Mouse (Mus musculus) limb, embryonic 10.5 days (tissue): ENCODE results near the gene Rfesd. TPM values are rescaled to one million over a fixed set of nuclear protein-coding genes. Genes with fewer than 3 reads are reported as not detected.

ENCODE experiments used
- DNase-seq: peaks from one replicate; pipeline ENCODE4 v3.0.0-alpha.2; 2017; ENCODE audit warnings: low spot score
- H3K27ac ChIP-seq: fragments of 300-500 bp; sonication (generic); 2 replicates; pipeline ENCODE4 v1.5.1; 2016; ENCODE audit warnings: mild to moderate bottlenecking
- H3K27me3 ChIP-seq: fragments of 300-500 bp; sonication (generic); 2 replicates; pipeline ENCODE4 v1.6.1; 2016; ENCODE audit warnings: low read depth, mild to moderate bottlenecking; ENCODE audit not compliant: poor library complexity, severe bottlenecking
- H3K36me3 ChIP-seq: fragments of 300-500 bp; sonication (generic); 2 replicates; pipeline ENCODE4 v1.6.1; 2016; ENCODE audit warnings: mild to moderate bottlenecking, moderate library complexity
- H3K4me1 ChIP-seq: fragments of 300-500 bp; sonication (generic); 2 replicates; pipeline ENCODE4 v1.6.1; 2016
- H3K4me3 ChIP-seq: fragments of 300-500 bp; sonication (generic); 2 replicates; pipeline ENCODE4 v1.5.1; 2016; ENCODE audit warnings: mild to moderate bottlenecking, moderate library complexity
- H3K9me3 ChIP-seq: fragments of 300-500 bp; sonication (generic); replicated peaks from 2 replicates; pipeline ENCODE4 v1.6.1; 2016; ENCODE audit warnings: mild to moderate bottlenecking
- WGBS: fragments of 180-500 bp; shearing (Covaris S2); methylation state at CpG from one replicate; pipeline ENCODE4 v1.1.7; 2016; 5-methylcytosine and 5-hydroxymethylcytosine counted together
- polyA plus RNA-seq: library from polyadenylated mRNA; unstranded; fragments of >200 nt; fragmentation: Nextera tagmentation; extraction: Ambion mirVana; gene quantifications from 2 replicates; pipeline ENCODE4 v1.2.1, GENCODE M21; 2016

The Rfesd gene
- polyA plus RNA-seq, 1 experiment from 2014 or later, result 25.7 TPM

DNA sequence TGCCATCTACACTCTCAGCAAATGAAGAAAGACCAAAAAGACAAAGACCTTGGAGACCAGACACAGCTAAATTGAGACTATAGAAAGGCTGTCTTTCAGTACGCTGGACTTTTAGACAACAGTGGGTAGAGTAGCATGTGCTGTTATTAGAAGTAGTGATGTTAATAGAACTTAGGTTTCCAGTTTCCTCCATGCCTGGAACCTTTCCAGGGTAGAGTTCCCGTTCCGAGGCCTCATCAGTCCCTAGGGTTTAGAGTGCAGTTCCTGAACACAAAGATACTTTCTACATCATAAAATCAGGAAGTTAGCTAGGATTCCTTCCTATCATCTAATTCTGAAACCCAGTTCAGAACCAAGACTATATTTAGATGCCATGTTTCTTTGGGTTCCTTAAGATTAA is 6.1 kb upstream of the Rfesd start:
- Histone ChIP-seq H3K4me3 (no peak overlapping the region), H3K27ac (no peak overlapping the region), H3K4me1 (no peaks in the 10 kb centered on the region), H3K27me3 (no peaks in the 10 kb centered on the region), H3K9me3 (no peaks in the 10 kb centered on the region), H3K36me3 (no peaks in the 10 kb centered on the region)
- no peak for DNase-seq
- WGBS, result 92% methylated on average over 3 of the region's 3 CpGs

GRCm38 (mm10) chr13:76021782-76022181 is 3.3 kb upstream of the Rfesd start:
- H3K36me3 ChIP-seq, result no peaks in the 10 kb centered on the region
- 89% methylated on average over 2 of the region's 2 CpGs for WGBS
- DNase-seq, result no peak

GRCm38 (mm10) chr13:76018844-76019400 is 403 bp upstream of the Rfesd start:
- H3K36me3 ChIP-seq, result no peaks in the 10 kb centered on the region
- H3K9me3 ChIP-seq, result no peaks in the 10 kb centered on the region
- H3K27me3 ChIP-seq, result no peaks in the 10 kb centered on the region
- peak overlapping the region; percentile 93; the same call in 1 of the 2 replicates for H3K27ac ChIP-seq
- peak overlapping the region; percentile 79 for H3K4me3 ChIP-seq
- no peak for DNase-seq
- WGBS, result 45% methylated on average over 5 of the region's 5 CpGs
- H3K4me1 ChIP-seq, result peaks cover 7% of the 10 kb centered on the region

More at GRCm38 (mm10) chr13:76021782-76022181, 3.3 kb upstream of the Rfesd start:
- Histone ChIP-seq H3K9me3 (no peaks in the 10 kb centered on the region), H3K4me3 (no peak overlapping the region), H3K27me3 (no peaks in the 10 kb centered on the region), H3K4me1 (peaks cover 7% of the 10 kb centered on the region), H3K27ac (no peak overlapping the region)

GRCm38 (mm10) chr13:76017465-76017864 is 1.1 kb downstream of the Rfesd start:
- DNase-seq, result no peak
- WGBS, result 74% methylated on average over 4 of the region's 4 CpGs
- Histone ChIP-seq H3K36me3 (no peaks in the 10 kb centered on the region), H3K27me3 (no peaks in the 10 kb centered on the region), H3K4me1 (peaks cover 7% of the 10 kb centered on the region), H3K27ac (peak overlapping the region; percentile 93; the same call in 1 of the 2 replicates), H3K4me3 (peak overlapping the region; percentile 79), H3K9me3 (no peaks in the 10 kb centered on the region)

GRCm38 (mm10) chr13:76014511-76014910 is 4.0 kb downstream of the Rfesd start:
- 75% methylated on average over 2 of the region's 2 CpGs for WGBS
- Histone ChIP-seq H3K36me3 (no peaks in the 10 kb centered on the region), H3K4me1 (peaks cover 7% of the 10 kb centered on the region), H3K27me3 (no peaks in the 10 kb centered on the region), H3K9me3 (no peaks in the 10 kb centered on the region), H3K27ac (no peak overlapping the region), H3K4me3 (no peak overlapping the region)
- DNase-seq, result no peak

DNA sequence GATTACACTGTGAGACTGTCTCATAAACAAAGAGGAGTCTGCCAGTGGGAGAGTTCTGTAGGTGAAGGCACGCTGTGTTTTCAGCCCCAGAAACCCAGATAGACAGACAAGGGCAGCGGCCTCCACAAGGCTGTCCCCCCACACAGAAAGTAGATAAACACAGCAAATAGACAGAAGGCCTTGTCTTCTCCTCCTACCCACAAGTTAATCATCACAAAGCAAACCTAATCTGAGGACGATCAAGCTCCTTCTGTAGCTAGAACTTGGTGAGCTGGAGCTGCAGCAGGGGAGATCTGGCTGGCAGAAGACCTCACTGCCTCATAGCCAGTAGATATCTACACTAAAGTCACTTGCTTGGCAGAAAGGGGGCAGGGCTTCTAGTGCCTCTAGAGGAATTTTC is 15.2 kb downstream of the Rfesd start:
- Histone ChIP-seq H3K4me3 (no peak overlapping the region), H3K36me3 (peaks cover 24% of the 10 kb centered on the region), H3K27ac (no peak overlapping the region), H3K27me3 (no peaks in the 10 kb centered on the region), H3K9me3 (no peaks in the 10 kb centered on the region), H3K4me1 (no peaks in the 10 kb centered on the region)
- WGBS, result 79% methylated on average over 3 of the region's 3 CpGs
- DNase-seq, result no peak

DNA sequence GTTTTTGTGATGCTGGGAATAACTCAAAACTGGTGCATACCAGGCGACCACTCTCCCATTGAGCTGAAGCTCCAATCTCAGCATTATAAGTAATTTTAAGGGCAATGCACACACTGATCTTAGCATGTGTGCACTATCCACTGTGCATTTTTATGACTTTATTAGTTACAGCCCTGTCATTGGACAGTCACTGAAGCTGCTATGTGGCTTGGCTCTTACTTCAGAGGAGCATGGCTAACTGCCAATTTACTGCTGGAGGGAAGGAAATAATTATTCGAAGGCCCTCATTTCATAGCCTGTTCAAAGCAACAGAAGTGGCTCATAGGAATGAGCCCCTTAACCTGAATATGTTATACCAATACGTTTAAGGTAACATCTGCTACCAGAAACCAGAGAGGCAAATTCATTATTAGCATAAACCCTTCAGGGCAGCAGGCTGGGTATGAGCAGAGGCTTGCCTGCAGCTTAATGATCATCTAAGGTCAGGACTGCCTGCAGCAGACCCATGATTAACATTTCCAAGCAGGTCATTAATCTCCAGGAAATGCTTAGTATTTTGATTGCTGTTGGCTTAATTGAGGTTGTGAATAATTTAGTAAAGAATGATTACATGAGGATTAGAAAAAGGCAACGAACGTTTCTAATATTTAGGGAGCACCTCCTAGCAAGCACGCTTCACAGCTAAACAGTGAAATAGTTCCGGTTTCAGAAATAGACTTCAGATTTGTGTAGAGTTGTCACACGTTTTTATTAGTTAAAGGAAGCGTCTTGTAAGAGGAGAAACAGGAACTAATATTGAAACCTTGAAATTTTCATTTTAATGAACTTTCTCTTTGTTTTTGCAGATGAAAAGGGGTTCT is 26.1 kb downstream of the Rfesd start:
- Histone ChIP-seq H3K27ac (peak overlapping the region; percentile 72; the same call in 1 of the 2 replicates), H3K9me3 (no peaks in the 10 kb centered on the region), H3K4me3 (no peak overlapping the region), H3K27me3 (no peaks in the 10 kb centered on the region), H3K4me1 (peaks cover 12% of the 10 kb centered on the region; the same call in 1 of the 2 replicates), H3K36me3 (0 out of 2 replicates have a peak, but pooled peaks cover 3% of the 10 kb centered on the region)
- no peak for DNase-seq
- 42% methylated on average over 9 of the region's 9 CpGs for WGBS

- Histone ChIP-seq H3K36me3 (no peaks in the 10 kb centered on the region), H3K4me3 (no peak overlapping the region), H3K9me3 (no peaks in the 10 kb centered on the region), H3K27ac (no peak overlapping the region), H3K27me3 (no peaks in the 10 kb centered on the region), H3K4me1 (0 out of 2 replicates have a peak, but pooled peaks cover 9% of the 10 kb centered on the region)
- no peak for DNase-seq
- 85% methylated on average over 1 of the region's 1 CpGs for WGBS
These were observed 30.4 kb downstream of the Rfesd start for GRCm38 (mm10) chr13:75988096-75988495.

GRCm38 (mm10) chr13:75981901-75982300 is 36.6 kb downstream of the Rfesd start:
- H3K4me3 ChIP-seq, result no peak overlapping the region
- DNase-seq, result no peak
- no peaks in the 10 kb centered on the region for H3K36me3 ChIP-seq
- no peaks in the 10 kb centered on the region for H3K27me3 ChIP-seq
- H3K9me3 ChIP-seq, result no peaks in the 10 kb centered on the region
- H3K27ac ChIP-seq, result no peak overlapping the region
- no peaks in the 10 kb centered on the region for H3K4me1 ChIP-seq

DNA sequence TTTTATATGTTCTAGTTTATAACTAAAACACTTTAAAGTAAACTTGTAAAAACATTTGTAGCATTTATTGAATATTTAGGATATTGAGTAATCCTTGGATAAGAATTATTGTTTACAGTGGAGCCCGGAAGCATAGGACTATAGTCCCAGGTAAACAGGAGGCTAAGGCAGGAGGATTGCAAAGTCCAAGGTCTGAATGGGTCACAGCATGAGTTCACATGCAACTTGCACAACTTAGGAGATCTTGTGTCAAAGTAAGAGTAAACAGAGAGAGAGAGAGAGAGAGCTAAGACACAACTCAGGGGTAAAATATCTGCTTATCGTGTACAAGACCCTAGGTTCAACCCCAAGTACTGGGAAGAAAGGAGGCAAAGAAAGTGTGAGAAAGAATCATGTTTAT is 41.9 kb downstream of the Rfesd start:
- DNase-seq, result no peak
- no peak overlapping the region for H3K4me3 ChIP-seq
- no peaks in the 10 kb centered on the region for H3K36me3 ChIP-seq
- 87% methylated on average over 2 of the region's 2 CpGs for WGBS
- H3K27ac ChIP-seq, result no peak overlapping the region
- no peaks in the 10 kb centered on the region for H3K9me3 ChIP-seq
- no peaks in the 10 kb centered on the region for H3K27me3 ChIP-seq
- no peaks in the 10 kb centered on the region for H3K4me1 ChIP-seq

DNA sequence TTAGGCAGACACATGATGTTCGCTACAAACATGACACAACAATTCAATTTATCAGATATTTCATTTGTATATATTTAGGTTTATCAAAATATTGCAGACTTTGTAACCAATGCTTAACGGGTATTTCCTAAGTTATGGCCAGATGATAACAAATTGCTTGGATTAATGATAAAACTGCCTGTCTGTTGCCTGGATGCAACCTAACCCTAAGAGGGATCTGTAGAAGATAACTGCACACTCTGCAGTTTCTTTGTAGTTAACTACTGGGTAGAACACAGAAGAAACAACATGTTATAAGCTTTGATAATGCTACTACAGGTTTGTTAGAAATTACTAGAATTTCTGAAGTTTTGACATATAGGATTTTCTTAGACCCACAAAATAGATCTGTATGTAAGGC is 42.3 kb downstream of the Rfesd start:
- 95% methylated on average over 2 of the region's 2 CpGs for WGBS
- DNase-seq, result no peak
- Histone ChIP-seq H3K4me1 (no peaks in the 10 kb centered on the region), H3K9me3 (no peaks in the 10 kb centered on the region), H3K27me3 (no peaks in the 10 kb centered on the region), H3K4me3 (no peak overlapping the region), H3K27ac (no peak overlapping the region), H3K36me3 (no peaks in the 10 kb centered on the region)

DNA sequence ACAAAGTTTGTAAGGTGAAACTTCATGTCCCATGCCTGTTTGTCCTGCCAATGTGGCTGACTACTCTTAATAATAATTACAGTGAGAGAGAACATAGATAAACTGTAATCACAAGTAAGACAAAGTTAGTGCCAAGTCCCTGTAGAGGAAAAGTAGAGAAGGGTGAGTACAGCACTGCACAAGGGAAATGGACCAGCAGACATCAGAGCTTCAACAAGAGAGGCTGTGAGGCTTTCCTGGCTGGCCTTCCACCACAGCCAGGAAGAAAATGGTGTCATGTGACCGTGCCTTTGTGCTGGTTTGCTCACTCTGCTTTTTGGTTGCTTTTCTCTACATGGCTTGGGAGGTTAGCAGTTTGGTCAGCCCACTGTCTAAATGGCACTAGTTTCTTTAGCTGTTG is 42.9 kb downstream of the Rfesd start:
- Histone ChIP-seq H3K4me1 (no peaks in the 10 kb centered on the region), H3K9me3 (no peaks in the 10 kb centered on the region), H3K27me3 (no peaks in the 10 kb centered on the region)

GRCm38 (mm10) chr13:75974481-75974880 is 44.0 kb downstream of the Rfesd start:
- no peak for DNase-seq
- Histone ChIP-seq H3K4me1 (no peaks in the 10 kb centered on the region), H3K27me3 (no peaks in the 10 kb centered on the region), H3K9me3 (no peaks in the 10 kb centered on the region), H3K27ac (no peak overlapping the region), H3K4me3 (no peak overlapping the region), H3K36me3 (no peaks in the 10 kb centered on the region)
- WGBS, result 93% methylated on average over 2 of the region's 2 CpGs

More for the DNA sequence above, 42.9 kb downstream of the Rfesd start:
- H3K4me3 ChIP-seq, result no peak overlapping the region
- 91% methylated on average over 1 of the region's 1 CpGs for WGBS
- no peak for DNase-seq
- no peaks in the 10 kb centered on the region for H3K36me3 ChIP-seq
- no peak overlapping the region for H3K27ac ChIP-seq
